Mouse (Mus musculus) layer of hippocampus, adult 9-10 months (tissue): ENCODE measurements around the gene Cfap20.

Experiments used
- DNase-seq: peaks from one replicate; pipeline ENCODE4 v3.0.0; 2022; ENCODE audit warnings: low spot score

The Cfap20 gene

GRCm38 (mm10) chr8:95434686-95435439, at the start of gene Cfap20:
TSS of gene Cfap20 (minus strand) at chr8:95434869.
- DNase-seq = peak; percentile 98

GRCm38 (mm10) chr8:95470008-95470407, 35.3 kb upstream of the Cfap20 start:
- no peak for DNase-seq

- DNase-seq = no peak
Observed at GRCm38 (mm10) chr8:95468995-95469394, 34.3 kb upstream of the Cfap20 start.

GRCm38 (mm10) chr8:95466543-95466942, 31.9 kb upstream of the Cfap20 start:
- no peak for DNase-seq

GRCm38 (mm10) chr8:95452518-95452917, 17.8 kb upstream of the Cfap20 start:
- no peak for DNase-seq

GRCm38 (mm10) chr8:95450271-95450670, 15.6 kb upstream of the Cfap20 start:
- no peak for DNase-seq

- DNase-seq = no peak
Observed at GRCm38 (mm10) chr8:95447661-95448060, 13.0 kb upstream of the Cfap20 start.

- no peak for DNase-seq
Observed at GRCm38 (mm10) chr8:95445042-95445441, 10.4 kb upstream of the Cfap20 start.

- DNase-seq = no peak
Observed at GRCm38 (mm10) chr8:95441491-95442039, 6.9 kb upstream of the Cfap20 start.

GRCm38 (mm10) chr8:95440168-95440709, 5.6 kb upstream of the Cfap20 start:
- no peak for DNase-seq

GRCm38 (mm10) chr8:95439421-95439820, 4.8 kb upstream of the Cfap20 start:
- no peak for DNase-seq

- no peak for DNase-seq
Observed at GRCm38 (mm10) chr8:95437341-95437992, 2.8 kb upstream of the Cfap20 start.

GRCm38 (mm10) chr8:95435930-95436329, 1.3 kb upstream of the Cfap20 start:
- DNase-seq = no peak

GRCm38 (mm10) chr8:95435471-95435870, 802 bp upstream of the Cfap20 start:
- DNase-seq = no peak

GRCm38 (mm10) chr8:95434233-95434632, 436 bp downstream of the Cfap20 start:
- no peak for DNase-seq

- no peak for DNase-seq
Observed at GRCm38 (mm10) chr8:95433124-95433523, 1.5 kb downstream of the Cfap20 start.

- DNase-seq = no peak
Observed at GRCm38 (mm10) chr8:95432471-95432870, 2.2 kb downstream of the Cfap20 start.

- peak; percentile 46 for DNase-seq
Observed at GRCm38 (mm10) chr8:95429945-95430344, 4.7 kb downstream of the Cfap20 start.

GRCm38 (mm10) chr8:95427594-95428535, 6.8 kb downstream of the Cfap20 start:
- DNase-seq = no peak

- DNase-seq = no peak
Observed at GRCm38 (mm10) chr8:95426781-95427281, 7.8 kb downstream of the Cfap20 start.

- no peak for DNase-seq
Observed at GRCm38 (mm10) chr8:95424682-95425081, 10.0 kb downstream of the Cfap20 start.
